Mouse (Mus musculus): ENCODE results near the gene Dock6. TPM values are rescaled to one million over a fixed set of nuclear protein-coding genes. Genes with fewer than 3 reads are reported as not detected.

The Dock6 gene
- polyA plus RNA-seq, 1 experiment = 41.5 TPM

DNA sequence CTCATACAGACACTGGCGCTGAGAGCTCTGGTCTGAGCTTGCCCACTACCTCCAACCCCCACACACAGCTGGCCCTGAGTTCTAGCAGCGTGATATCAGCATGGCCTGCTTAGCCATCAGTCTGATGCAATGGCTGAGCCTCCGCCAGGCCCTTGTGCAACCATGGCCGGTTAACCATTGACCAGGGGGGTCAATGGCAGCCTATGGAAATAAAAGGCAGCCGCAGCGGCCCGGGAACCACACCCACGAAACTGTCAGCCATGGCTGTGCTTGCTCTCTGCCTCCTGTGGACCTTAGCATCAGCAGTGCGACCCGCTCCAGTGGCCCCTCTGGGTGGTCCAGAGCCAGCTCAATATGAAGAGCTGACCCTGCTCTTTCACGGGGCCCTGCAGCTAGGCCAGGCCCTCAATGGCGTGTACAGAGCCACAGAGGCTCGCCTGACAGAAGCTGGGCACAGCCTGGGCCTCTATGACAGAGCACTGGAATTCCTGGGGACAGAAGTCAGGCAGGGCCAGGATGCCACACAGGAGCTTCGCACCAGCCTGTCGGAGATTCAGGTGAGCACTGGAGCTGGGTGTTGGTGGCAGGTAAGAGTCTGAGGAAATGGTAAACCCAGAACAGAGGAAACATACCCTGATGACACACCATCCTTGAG is 17.1 kb downstream of the Dock6 start, which contains the start of gene Angptl8:
Angptl8 (plus strand) TSS at position 253 of the 655 bp plus-strand sequence.
- no peak within 1 kb of the TSS for H3K4me3 ChIP-seq (ENCODE audit: control insufficient read depth, low read depth, low read length)
- H3K27ac ChIP-seq (ENCODE audit: control insufficient read depth, insufficient read depth, low read depth, low read length) = no peak within 1 kb of the TSS
- TF ChIP-seq POLR2A (IDR thresholded peaks at IDR 0.05; ENCODE audit: control insufficient read depth, low read depth, low read length) (no peak), CTCF (IDR thresholded peaks at IDR 0.05; ENCODE audit: control insufficient read depth, insufficient read depth, insufficient replicate concordance, low read depth, low read length) (no peak)
- peaks cover 2% of the 10 kb centered on the region; the same call in 1 of the 2 replicates for H3K36me3 ChIP-seq (ENCODE audit: control insufficient read depth, insufficient read depth, low read length)
- no peaks in the 10 kb centered on the region; the same call in 1 of the 2 replicates for H3K4me1 ChIP-seq (ENCODE audit: control insufficient read depth, insufficient read depth, low read length)
- no peaks in the 10 kb centered on the region for H3K27me3 ChIP-seq (ENCODE audit: control insufficient read depth, insufficient read depth, low read length)

DNA sequence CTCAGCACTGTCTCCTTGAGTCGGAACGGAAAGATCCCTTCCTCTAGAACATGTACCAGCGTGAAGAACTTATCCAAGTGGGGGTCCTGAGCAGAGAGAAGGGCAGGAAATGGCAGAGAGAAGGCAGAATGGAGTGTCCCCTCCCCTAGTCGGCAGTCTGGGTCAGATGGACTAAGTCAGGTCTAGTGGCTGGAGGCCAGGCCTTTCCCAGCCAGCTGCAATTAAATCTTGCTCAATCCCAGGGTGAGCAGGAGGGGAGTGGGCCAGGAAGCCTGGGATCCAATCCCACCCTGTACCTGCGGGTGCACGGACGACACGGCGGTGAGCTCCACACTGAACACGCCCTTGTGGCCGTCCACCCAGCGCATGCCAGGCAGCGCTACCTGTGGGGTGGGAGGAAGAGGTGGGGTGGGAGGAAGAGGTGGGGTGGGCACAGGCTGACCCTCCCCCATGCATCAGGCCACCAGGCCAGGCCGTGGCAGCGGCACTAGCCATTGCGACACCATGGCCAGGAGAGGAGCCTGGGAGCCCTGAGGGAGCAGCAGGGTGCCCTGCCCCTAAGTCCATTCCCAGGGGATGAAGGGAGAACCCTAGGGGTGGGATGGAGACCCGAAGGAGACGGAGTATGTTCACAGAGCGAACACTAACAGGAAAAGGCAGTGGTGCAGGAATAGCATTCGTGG is 20.7 kb downstream of the Dock6 start:
- TF ChIP-seq POLR2A (IDR thresholded peaks at IDR 0.05; ENCODE audit: control insufficient read depth, low read depth, low read length) (no peak), CTCF (IDR thresholded peaks at IDR 0.05; ENCODE audit: control insufficient read depth, insufficient read depth, insufficient replicate concordance, low read depth, low read length) (no peak)
- Histone ChIP-seq H3K27ac (ENCODE audit: control insufficient read depth, insufficient read depth, low read depth, low read length) (no peak overlapping the region), H3K27me3 (ENCODE audit: control insufficient read depth, insufficient read depth, low read length) (no peaks in the 10 kb centered on the region), H3K4me3 (ENCODE audit: control insufficient read depth, low read depth, low read length) (no peak overlapping the region), H3K4me1 (ENCODE audit: control insufficient read depth, insufficient read depth, low read length) (no peaks in the 10 kb centered on the region; the same call in 1 of the 2 replicates), H3K36me3 (ENCODE audit: control insufficient read depth, insufficient read depth, low read length) (no peaks in the 10 kb centered on the region)

DNA sequence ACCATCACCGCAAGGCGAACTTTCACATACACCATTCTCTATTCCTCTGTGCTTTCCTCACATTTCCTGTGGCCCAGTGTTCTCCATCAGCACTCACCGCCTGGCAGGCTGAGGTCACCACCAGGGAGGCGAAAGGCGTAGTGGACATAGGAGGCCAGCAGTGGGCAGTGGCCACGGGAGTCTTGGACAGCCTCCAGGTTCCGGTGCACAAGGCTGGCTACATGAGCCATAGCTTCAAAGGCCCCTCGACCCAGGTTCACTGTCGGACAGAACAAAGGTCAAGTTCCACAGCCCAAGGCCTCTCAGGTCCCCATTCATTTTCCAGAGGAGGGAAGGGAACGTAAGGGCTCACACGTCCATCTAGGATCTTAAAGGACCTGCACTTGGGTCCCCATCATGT is 21.5 kb downstream of the Dock6 start:
- H3K4me3 ChIP-seq (ENCODE audit: control insufficient read depth, low read depth, low read length) = no peak overlapping the region
- TF ChIP-seq CTCF (IDR thresholded peaks at IDR 0.05; ENCODE audit: control insufficient read depth, insufficient read depth, insufficient replicate concordance, low read depth, low read length) = no peak
- no peak for TF ChIP-seq POLR2A (IDR thresholded peaks at IDR 0.05; ENCODE audit: control insufficient read depth, low read depth, low read length)
- H3K36me3 ChIP-seq (ENCODE audit: control insufficient read depth, insufficient read depth, low read length) = no peaks in the 10 kb centered on the region
- H3K27ac ChIP-seq (ENCODE audit: control insufficient read depth, insufficient read depth, low read depth, low read length) = no peak overlapping the region
- no peaks in the 10 kb centered on the region; the same call in 1 of the 2 replicates for H3K4me1 ChIP-seq (ENCODE audit: control insufficient read depth, insufficient read depth, low read length)
- no peaks in the 10 kb centered on the region for H3K27me3 ChIP-seq (ENCODE audit: control insufficient read depth, insufficient read depth, low read length)

DNA sequence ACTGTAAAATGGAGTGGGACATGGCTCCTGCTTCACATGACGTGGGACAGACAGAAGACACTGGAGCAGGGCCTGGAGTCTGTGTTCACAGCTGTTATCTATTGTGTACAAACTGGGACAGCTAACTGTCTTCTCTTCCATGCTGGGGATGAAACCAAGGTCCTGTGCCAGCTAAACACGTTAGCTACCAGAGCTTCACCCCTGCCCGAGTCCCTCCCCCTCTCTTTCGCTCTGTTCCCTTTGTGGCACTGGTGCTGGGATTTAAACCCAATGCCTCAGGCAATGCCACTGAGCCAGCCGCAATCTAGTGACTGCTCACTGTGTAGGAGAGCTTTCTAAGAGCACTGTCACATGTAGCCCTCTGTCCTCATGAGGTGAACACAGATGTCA is 22.0 kb downstream of the Dock6 start:
- Histone ChIP-seq H3K36me3 (ENCODE audit: control insufficient read depth, insufficient read depth, low read length) (peaks cover 1% of the 10 kb centered on the region; the same call in 1 of the 2 replicates), H3K4me3 (ENCODE audit: control insufficient read depth, low read depth, low read length) (no peak overlapping the region), H3K27me3 (ENCODE audit: control insufficient read depth, insufficient read depth, low read length) (no peaks in the 10 kb centered on the region), H3K4me1 (ENCODE audit: control insufficient read depth, insufficient read depth, low read length) (no peaks in the 10 kb centered on the region), H3K27ac (ENCODE audit: control insufficient read depth, insufficient read depth, low read depth, low read length) (no peak overlapping the region)
- no peak for TF ChIP-seq POLR2A (IDR thresholded peaks at IDR 0.05; ENCODE audit: control insufficient read depth, low read depth, low read length)
- TF ChIP-seq CTCF (IDR thresholded peaks at IDR 0.05; ENCODE audit: control insufficient read depth, insufficient read depth, insufficient replicate concordance, low read depth, low read length) = no peak

DNA sequence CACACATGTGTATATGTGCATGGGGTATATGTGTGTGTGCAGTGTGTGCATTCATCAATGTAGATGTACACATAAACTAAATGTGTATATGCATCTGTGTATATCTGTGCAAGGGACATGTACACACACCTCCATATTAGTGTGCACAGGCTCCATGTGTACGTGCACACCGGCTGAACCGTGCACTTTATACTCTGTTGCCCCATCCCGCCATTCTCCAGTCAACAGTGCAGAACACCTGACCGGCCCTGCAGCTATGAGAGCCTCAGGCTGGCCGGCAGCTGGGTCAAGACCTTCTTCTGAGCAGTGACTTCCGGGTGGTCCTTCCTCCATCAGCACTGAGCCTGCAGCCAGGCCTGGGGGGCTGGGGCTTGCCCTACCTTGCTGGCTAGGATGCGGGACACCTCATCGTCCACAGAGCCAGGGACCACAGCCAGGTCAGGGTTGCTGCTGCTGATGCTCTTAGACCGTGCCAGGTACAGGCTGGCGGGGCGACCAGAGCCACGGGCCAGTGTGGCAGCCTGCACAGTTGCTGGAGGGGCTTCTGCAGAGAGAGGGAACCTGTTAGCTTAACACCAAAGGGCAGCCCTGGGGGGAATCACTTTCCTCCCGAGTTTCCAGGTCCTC is 22.5 kb downstream of the Dock6 start:
- TF ChIP-seq POLR2A (IDR thresholded peaks at IDR 0.05; ENCODE audit: control insufficient read depth, low read depth, low read length) (no peak), CTCF (IDR thresholded peaks at IDR 0.05; ENCODE audit: control insufficient read depth, insufficient read depth, insufficient replicate concordance, low read depth, low read length) (no peak)
- H3K4me3 ChIP-seq (ENCODE audit: control insufficient read depth, low read depth, low read length) = no peak overlapping the region
- H3K4me1 ChIP-seq (ENCODE audit: control insufficient read depth, insufficient read depth, low read length) = no peaks in the 10 kb centered on the region
- H3K36me3 ChIP-seq (ENCODE audit: control insufficient read depth, insufficient read depth, low read length) = peaks cover 1% of the 10 kb centered on the region; the same call in 1 of the 2 replicates
- H3K27ac ChIP-seq (ENCODE audit: control insufficient read depth, insufficient read depth, low read depth, low read length) = no peak overlapping the region
- no peaks in the 10 kb centered on the region for H3K27me3 ChIP-seq (ENCODE audit: control insufficient read depth, insufficient read depth, low read length)

DNA sequence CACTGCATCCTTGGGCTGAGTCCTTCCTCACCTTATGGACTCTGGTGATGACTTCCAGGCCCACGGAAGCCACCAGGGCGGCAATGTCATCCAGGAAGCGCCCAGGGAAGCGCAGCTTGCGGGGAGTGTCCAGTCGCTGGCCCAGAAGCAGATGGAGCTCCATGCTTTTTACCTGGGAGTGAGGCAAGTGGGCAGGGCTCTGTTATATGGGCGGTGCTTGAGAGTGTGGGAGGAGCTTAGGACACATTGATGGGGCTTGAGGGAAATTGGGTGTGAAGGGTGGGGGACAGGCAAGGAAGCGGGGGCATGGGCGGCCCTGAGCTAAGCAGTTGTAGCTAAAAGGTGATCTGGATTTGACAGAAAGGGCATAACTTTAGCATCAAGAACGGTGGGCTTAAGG is 28.1 kb downstream of the Dock6 start:
- TF ChIP-seq CTCF (IDR thresholded peaks at IDR 0.05; ENCODE audit: control insufficient read depth, insufficient read depth, insufficient replicate concordance, low read depth, low read length) = no peak
- no peak for TF ChIP-seq POLR2A (IDR thresholded peaks at IDR 0.05; ENCODE audit: control insufficient read depth, low read depth, low read length)
- H3K27ac ChIP-seq (ENCODE audit: control insufficient read depth, insufficient read depth, low read depth, low read length) = no peak overlapping the region
- no peaks in the 10 kb centered on the region for H3K27me3 ChIP-seq (ENCODE audit: control insufficient read depth, insufficient read depth, low read length)
- H3K36me3 ChIP-seq (ENCODE audit: control insufficient read depth, insufficient read depth, low read length) = peaks cover 1% of the 10 kb centered on the region
- H3K4me3 ChIP-seq (ENCODE audit: control insufficient read depth, low read depth, low read length) = no peak overlapping the region
- H3K4me1 ChIP-seq (ENCODE audit: control insufficient read depth, insufficient read depth, low read length) = no peaks in the 10 kb centered on the region

DNA sequence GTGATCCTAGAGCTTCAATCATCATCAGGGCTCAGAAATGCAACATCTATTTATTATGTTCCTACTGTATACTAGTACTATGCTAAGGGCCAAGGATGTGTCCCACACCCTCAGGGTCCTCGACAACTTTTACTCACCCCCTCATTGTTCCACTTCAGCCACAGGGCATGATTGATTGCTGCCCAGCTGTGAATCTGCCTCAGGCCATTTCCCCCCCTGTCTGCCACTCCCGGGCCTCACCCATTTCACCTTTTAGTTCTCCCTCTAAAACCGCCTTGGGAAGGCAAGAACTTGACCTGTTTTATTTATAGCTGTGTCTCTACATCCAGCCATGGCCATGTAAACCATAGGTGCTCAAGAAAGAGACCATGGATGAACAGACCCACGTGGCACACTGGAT is 28.5 kb downstream of the Dock6 start:
- Histone ChIP-seq H3K27me3 (ENCODE audit: control insufficient read depth, insufficient read depth, low read length) (no peaks in the 10 kb centered on the region), H3K4me3 (ENCODE audit: control insufficient read depth, low read depth, low read length) (no peak overlapping the region), H3K4me1 (ENCODE audit: control insufficient read depth, insufficient read depth, low read length) (no peaks in the 10 kb centered on the region), H3K36me3 (ENCODE audit: control insufficient read depth, insufficient read depth, low read length) (peaks cover 1% of the 10 kb centered on the region), H3K27ac (ENCODE audit: control insufficient read depth, insufficient read depth, low read depth, low read length) (no peak overlapping the region)
- TF ChIP-seq CTCF (IDR thresholded peaks at IDR 0.05; ENCODE audit: control insufficient read depth, insufficient read depth, insufficient replicate concordance, low read depth, low read length) (no peak), POLR2A (IDR thresholded peaks at IDR 0.05; ENCODE audit: control insufficient read depth, low read depth, low read length) (no peak)
